27 mouse cellular contexts compared by ENCODE assay signal in genomic region chr11:46380097-46380675, GRCm38 (mm10). TPM values are rescaled to one million over a fixed set of nuclear protein-coding genes. Genes with fewer than 3 reads are reported as not detected.
A peak's percentile ranks its signal among the peaks of the same experiment; 100 is the strongest.
DNase-seq lines count a peak whose midpoint lies in the region; ATAC-seq lines count a peak whose summit lies in the region.
"Had no signal": no experiment of that assay in that cellular context is flagged by ENCODE, and none has a peak within 500 bp of the region (broad histone marks: within the 10 kb centered on the region; RNA-seq: fewer than 3 reads in every experiment).

No protein-coding gene starts in this region.

- no peaks in the 10 kb centered on the region for H3K9me3 ChIP-seq in kidney, embryonic 15.5 days (replicated peaks)
- H3K9me3 ChIP-seq in kidney, embryonic 14.5 days (ENCODE audit: control insufficient read depth, low read length), result no peaks in the 10 kb centered on the region
- H3K9me3 ChIP-seq: heart, embryonic 15.5 days; hindbrain, embryonic 10.5 days; neural tube, embryonic 12.5 days; stomach, embryonic 15.5 days had no signal

- 58% methylated on average over 7 of the region's 7 CpGs for WGBS in kidney, embryonic 15.5 days
- 63% methylated on average over 7 of the region's 7 CpGs for WGBS in kidney, embryonic 14.5 days

- H3K4me3 ChIP-seq in kidney, embryonic 15.5 days (replicated peaks), result no peak overlapping the region
- H3K4me3 ChIP-seq in kidney, embryonic 14.5 days (ENCODE audit: low read length), result no peak overlapping the region
- H3K4me3 ChIP-seq: heart, embryonic 15.5 days; hindbrain, embryonic 10.5 days; neural tube, embryonic 12.5 days; stomach, embryonic 15.5 days had no signal

- no peaks in the 10 kb centered on the region for H3K36me3 ChIP-seq in kidney, embryonic 15.5 days
- no peaks in the 10 kb centered on the region for H3K36me3 ChIP-seq in kidney, embryonic 14.5 days (ENCODE audit: control insufficient read depth, insufficient read depth, low read length)
- H3K36me3 ChIP-seq: heart, embryonic 15.5 days; hindbrain, embryonic 10.5 days; neural tube, embryonic 12.5 days; stomach, embryonic 15.5 days had no signal

- H3K4me1 ChIP-seq in kidney, embryonic 15.5 days, result peaks cover 3% of the 10 kb centered on the region; the same call in 1 of the 2 replicates
- H3K4me1 ChIP-seq in kidney, embryonic 14.5 days (ENCODE audit: control insufficient read depth, insufficient read depth, low read length), result no peaks in the 10 kb centered on the region
- H3K4me1 ChIP-seq: heart, embryonic 15.5 days; neural tube, embryonic 12.5 days; stomach, embryonic 15.5 days had no signal

- H3K9ac ChIP-seq in kidney, embryonic 15.5 days, result no peak overlapping the region
- no peak overlapping the region for H3K9ac ChIP-seq in kidney, embryonic 14.5 days (ENCODE audit: low read depth, low read length)
- H3K9ac ChIP-seq: heart, embryonic 15.5 days; neural tube, embryonic 12.5 days; stomach, embryonic 15.5 days had no signal

- no peaks in the 10 kb centered on the region for H3K27me3 ChIP-seq in kidney, embryonic 15.5 days
- H3K27me3 ChIP-seq in kidney, embryonic 14.5 days (ENCODE audit: control insufficient read depth, insufficient read depth, low read length), result no peaks in the 10 kb centered on the region
- H3K27me3 ChIP-seq: heart, embryonic 15.5 days; neural tube, embryonic 12.5 days; stomach, embryonic 15.5 days had no signal

- no peak overlapping the region for H3K4me2 ChIP-seq in kidney, embryonic 15.5 days
- no peak overlapping the region for H3K4me2 ChIP-seq in kidney, embryonic 14.5 days (replicated peaks; ENCODE audit: low read depth, low read length)
- H3K4me2 ChIP-seq: heart, embryonic 15.5 days; midbrain, embryonic 11.5 days; neural tube, embryonic 12.5 days; stomach, embryonic 15.5 days had no signal

- no peak overlapping the region for H3K27ac ChIP-seq in kidney, embryonic 15.5 days
- H3K27ac ChIP-seq in kidney, embryonic 14.5 days (ENCODE audit: low read depth, low read length), result no peak overlapping the region
- H3K27ac ChIP-seq: heart, embryonic 15.5 days; hindbrain, embryonic 10.5 days; neural tube, embryonic 12.5 days; stomach, embryonic 15.5 days had no signal

- 0 out of 2 replicates have a peak, but pooled peaks have one; percentile 29 for ATAC-seq in kidney, embryonic 15.5 days (replicated peaks; ENCODE audit: low FRiP score)
- no peak for ATAC-seq in kidney, embryonic 14.5 days (ENCODE audit: low FRiP score, low TSS enrichment)
- peak; percentile 91 for ATAC-seq in granulocyte monocyte progenitor cell, adult 5-6 weeks (replicated peaks; ENCODE audit: poor library complexity, severe bottlenecking)
- peak; percentile 23; the same call in 1 of the 2 replicates for ATAC-seq in neutrophil, adult 5-6 weeks (ENCODE audit: extremely low read depth, insufficient number of reproducible peaks, low FRiP score, poor library complexity, severe bottlenecking)

- peak; percentile 58 for DNase-seq in CD4-positive helper T cell, adult 2 months (ENCODE audit: low read depth, low spot score)
- DNase-seq in layer of hippocampus, adult 9-11 months, result no peak
- no peak for DNase-seq in lung, postnatal 25 days (ENCODE audit: low spot score)
- DNase-seq in embryo, embryonic 10.5 days (ENCODE audit: low spot score), result no peak
- DNase-seq: adrenal gland, postnatal 10 days; cerebellum, adult 11 months; cerebellum, postnatal 14 days; heart, adult 18-20 months; kidney, adult 2 months; lung, adult 18-20 months; lung, postnatal 4 days; right cerebral cortex, postnatal 14 days had no signal

RNA-seq across cellular contexts. Expression of gene Itk, which starts 9.1 kb away (rescaled TPM):
- polyA plus RNA-seq in kidney, embryonic 15.5 days (2015; fragmentation: Nextera tagmentation; extraction: Ambion mirVana), result 0.18 and 0.28 TPM in 2 replicates
- polyA plus RNA-seq in kidney, embryonic 14.5 days (2014; fragmentation: Nextera tagmentation; extraction: Ambion mirVana), result 0.24 and 0.58 TPM in 2 replicates
- total RNA-seq in granulocyte monocyte progenitor cell, adult 5-6 weeks (2014; fragmentation: Nextera tagmentation), result 0.28 TPM in 1 of 2 replicates, not detected in the other
- total RNA-seq in granulocyte monocyte progenitor cell, adult 5-6 weeks (2017), result 0.21 and 0.26 TPM in 2 replicates
- total RNA-seq in neutrophil, adult 5-6 weeks (2017), result 28.7 and 29.5 TPM in 2 replicates
- total RNA-seq: gastrocnemius, adult 8-10 months had no signal
- polyA plus RNA-seq: hindbrain, embryonic 10.5 days; midbrain, embryonic 11.5 days; neural tube, embryonic 12.5 days had no signal

RNA-seq across cellular contexts. Expression of gene Fam71b, which starts 16.2 kb away (rescaled TPM):
- not detected in 2 replicates for polyA plus RNA-seq in kidney, embryonic 15.5 days (2015; fragmentation: Nextera tagmentation; extraction: Ambion mirVana)
- polyA plus RNA-seq in kidney, embryonic 14.5 days (2014; fragmentation: Nextera tagmentation; extraction: Ambion mirVana), result not detected in 2 replicates
- total RNA-seq in granulocyte monocyte progenitor cell, adult 5-6 weeks (2014; fragmentation: Nextera tagmentation), result 1.6 TPM in 1 of 2 replicates, not detected in the other
- total RNA-seq in granulocyte monocyte progenitor cell, adult 5-6 weeks (2017), result not detected in 2 replicates
- total RNA-seq in neutrophil, adult 5-6 weeks (2017), result 1.1 TPM in 1 of 2 replicates, not detected in the other
- total RNA-seq: adrenal gland, postnatal 10 days; gastrocnemius, adult 8-10 months; heart, adult 18-20 months; layer of hippocampus, postnatal 25 days; left cerebral cortex, postnatal 25 days had no signal
- polyA plus RNA-seq: brain, embryonic 14.5 days; forebrain, embryonic 11.5 days; heart, embryonic 15.5 days; hindbrain, embryonic 10.5 days; limb, embryonic 14.5 days; midbrain, embryonic 11.5 days; neural tube, embryonic 12.5 days; stomach, embryonic 15.5 days had no signal

RNA-seq across cellular contexts. Expression of gene Med7, which starts 56.5 kb away (rescaled TPM):
- 80.5 and 81.3 TPM in 2 replicates for polyA plus RNA-seq in kidney, embryonic 15.5 days (2015; fragmentation: Nextera tagmentation; extraction: Ambion mirVana)
- 88.2 and 98.4 TPM in 2 replicates for polyA plus RNA-seq in kidney, embryonic 14.5 days (2014; fragmentation: Nextera tagmentation; extraction: Ambion mirVana)
- 26.5 and 58.6 TPM in 2 replicates for total RNA-seq in granulocyte monocyte progenitor cell, adult 5-6 weeks (2014; fragmentation: Nextera tagmentation)
- 16.6 and 17.4 TPM in 2 replicates for total RNA-seq in granulocyte monocyte progenitor cell, adult 5-6 weeks (2017)
- total RNA-seq in neutrophil, adult 5-6 weeks (2017), result 35.0 and 43.6 TPM in 2 replicates

Comparison
In these comparisons a context has a peak if more than half of its experiments do, and no peak if none do; other contexts are left out.
1. RNA of gene Itk, which starts 9.1 kb away (total RNA-seq): 28.7 to 29.5 TPM in neutrophil, adult 5-6 weeks; 0.21 to 0.28 TPM in granulocyte monocyte progenitor cell, adult 5-6 weeks; every median in the first group is over 10 times any median in the second.